Mouse (Mus musculus) intestine, postnatal 0 days (tissue): ENCODE data around the gene Nat8l. TPM values are rescaled to one million over a fixed set of nuclear protein-coding genes. Genes with fewer than 3 reads are reported as not detected.

Source experiments
- ATAC-seq: fragments of 200-750 bp; cut with Nextera tagmentation; 2 replicates; pipeline ENCODE4 v1.8.0; 2017; ENCODE audit warnings: mild to moderate bottlenecking, moderate TSS enrichment, moderate library complexity
- H3K27ac ChIP-seq: fragments of 300-500 bp; sonication (generic); 2 replicates; pipeline ENCODE4 v1.5.1; 2014; ENCODE audit warnings: mild to moderate bottlenecking, low read depth, low read length, moderate library complexity
- H3K27me3 ChIP-seq: fragments of 300-500 bp; sonication (generic); replicated peaks from 2 replicates; pipeline ENCODE4 v1.6.1; 2014; ENCODE audit warnings: low read length, mixed read lengths; ENCODE audit not compliant: control insufficient read depth, insufficient read depth
- H3K36me3 ChIP-seq: fragments of 300-500 bp; sonication (generic); 2 replicates; pipeline ENCODE4 v1.6.1; 2014; ENCODE audit warnings: mild to moderate bottlenecking, moderate library complexity; ENCODE audit not compliant: control insufficient read depth, insufficient read depth
- H3K4me1 ChIP-seq: fragments of 300-500 bp; sonication (generic); replicated peaks from 2 replicates; pipeline ENCODE4 v1.6.1; 2014; ENCODE audit warnings: antibody characterized with exemption, low read length, mixed read lengths; ENCODE audit not compliant: control insufficient read depth, insufficient read depth
- H3K4me2 ChIP-seq: fragments of 300-500 bp; sonication (generic); replicated peaks from 2 replicates; pipeline ENCODE4 v1.6.1; 2014; ENCODE audit warnings: low read depth, mild to moderate bottlenecking, moderate library complexity
- H3K4me3 ChIP-seq: fragments of 300-500 bp; sonication (generic); 2 replicates; pipeline ENCODE4 v1.5.1; 2014; ENCODE audit warnings: low read depth, low read length
- H3K9ac ChIP-seq: fragments of 300-500 bp; sonication (generic); 2 replicates; pipeline ENCODE4 v1.6.1; 2014; ENCODE audit warnings: mild to moderate bottlenecking, low read depth, low read length
- H3K9me3 ChIP-seq: fragments of 300-500 bp; sonication (generic); 2 replicates; pipeline ENCODE4 v1.6.1; 2016; ENCODE audit warnings: mixed run types; ENCODE audit not compliant: control insufficient read depth
- CTCF ChIP-seq: sonication (generic); IDR thresholded peaks from 2 replicates; pipeline ENCODE4 v1.5.1; 2016; ENCODE audit warnings: low read depth, mild to moderate bottlenecking, control low read depth, antibody characterized with exemption, moderate library complexity
- WGBS: fragments of 180-500 bp; shearing (Covaris S2); extraction: QIAGEN DNeasy Blood & Tissue Kit; methylation state at CpG from one replicate; pipeline ENCODE4 v1.1.7; 2014; 5-methylcytosine and 5-hydroxymethylcytosine counted together
- polyA plus RNA-seq: library from polyadenylated mRNA; unstranded; fragments of >200 nt; fragmentation: Nextera tagmentation; extraction: Ambion mirVana; gene quantifications from 2 replicates; pipeline ENCODE4 v1.2.1, GENCODE M21; 2015

Gene Nat8l
- polyA plus RNA-seq, 1 experiment from 2014 or later: 0.10 TPM

DNA sequence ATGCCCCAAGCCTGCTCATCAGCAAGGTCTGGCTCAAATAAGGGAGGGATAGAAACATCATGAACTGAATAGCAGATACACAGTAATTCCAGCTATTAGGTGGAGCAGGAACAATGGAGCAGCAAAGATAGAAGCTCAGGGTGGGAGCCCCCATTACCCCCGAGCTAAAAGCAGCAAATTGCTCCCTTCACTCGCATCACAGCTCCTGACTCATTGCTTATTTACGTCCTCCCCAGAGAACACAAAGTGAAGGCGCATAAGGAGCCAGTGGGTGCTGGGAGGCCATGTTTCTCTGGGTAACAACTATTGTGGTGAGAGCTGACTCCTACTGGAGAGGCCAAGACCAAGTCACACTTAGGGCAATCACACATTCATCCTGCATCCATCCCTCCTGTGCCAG, 34.3 kb downstream of the Nat8l start:
- Histone ChIP-seq H3K9ac (no peak overlapping the region), H3K4me1 (no peaks in the 10 kb centered on the region), H3K4me3 (no peak overlapping the region), H3K27ac (no peak overlapping the region), H3K36me3 (no peaks in the 10 kb centered on the region), H3K9me3 (no peaks in the 10 kb centered on the region), H3K27me3 (no peaks in the 10 kb centered on the region), H3K4me2 (no peak overlapping the region)
- ATAC-seq: no peak
- no peak for TF ChIP-seq CTCF
- 77% methylated on average over 4 of the region's 4 CpGs for WGBS

DNA sequence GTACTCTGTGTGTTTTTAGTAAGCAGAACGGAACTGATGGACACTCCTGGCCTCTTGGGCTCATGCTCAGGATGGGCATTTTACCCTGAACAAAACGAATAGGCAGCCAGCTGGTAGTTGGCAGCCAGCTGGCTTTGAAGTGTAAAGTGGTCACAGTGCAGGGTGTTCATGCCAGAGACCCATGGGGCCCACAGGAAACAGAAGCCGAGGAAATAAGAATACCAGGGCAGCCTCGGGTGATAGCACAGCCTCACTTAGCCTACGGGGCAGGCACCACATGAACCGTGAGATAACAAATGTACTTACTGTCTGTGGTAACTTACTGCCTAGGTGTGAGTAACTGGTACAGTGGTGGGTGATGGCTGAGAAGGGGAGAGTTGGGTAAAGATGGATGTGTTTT, 35.2 kb downstream of the Nat8l start:
- Histone ChIP-seq H3K36me3 (no peaks in the 10 kb centered on the region), H3K9me3 (no peaks in the 10 kb centered on the region), H3K27me3 (no peaks in the 10 kb centered on the region), H3K4me3 (no peak overlapping the region), H3K4me1 (no peaks in the 10 kb centered on the region), H3K9ac (no peak overlapping the region), H3K27ac (no peak overlapping the region), H3K4me2 (no peak overlapping the region)
- WGBS: 69% methylated on average over 6 of the region's 6 CpGs
- ATAC-seq: no peak
- no peak for TF ChIP-seq CTCF

DNA sequence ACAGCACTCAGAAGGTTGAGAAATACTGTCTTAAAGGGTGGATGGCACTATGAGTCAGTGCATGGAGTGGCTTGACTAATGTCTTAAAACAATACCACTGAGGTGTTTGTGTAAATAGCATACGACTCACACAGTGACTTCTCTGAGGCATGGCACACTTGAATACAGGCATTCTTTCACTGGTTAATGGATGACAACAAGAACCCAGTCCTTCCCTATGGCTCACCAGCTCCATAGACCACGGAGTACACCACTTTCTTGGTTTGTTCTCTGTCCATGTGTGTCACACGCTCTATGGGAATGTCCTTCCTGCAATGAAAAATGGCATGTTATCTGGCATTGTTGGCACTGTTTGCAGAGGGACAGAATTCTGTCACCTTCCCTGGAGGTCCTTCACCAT, 36.7 kb downstream of the Nat8l start:
- Histone ChIP-seq H3K9me3 (no peaks in the 10 kb centered on the region), H3K4me3 (no peak overlapping the region), H3K4me2 (no peak overlapping the region), H3K27me3 (no peaks in the 10 kb centered on the region), H3K27ac (no peak overlapping the region), H3K36me3 (no peaks in the 10 kb centered on the region), H3K9ac (no peak overlapping the region), H3K4me1 (no peaks in the 10 kb centered on the region)
- WGBS: 45% methylated on average over 3 of the region's 3 CpGs
- no peak for ATAC-seq
- TF ChIP-seq CTCF: no peak

Other genes with a start within 250 kb of the Nat8l start
- 37.8 and 40.9 TPM in 2 replicates for gene Letm1, start 213.2 kb upstream of the Nat8l start, polyA plus RNA-seq
- 12.1 and 14.1 TPM in 2 replicates for gene Nsd2, start 175.3 kb upstream of the Nat8l start, polyA plus RNA-seq
- gene Nelfa, start 59.6 kb upstream of the Nat8l start, polyA plus RNA-seq: 18.2 and 19.1 TPM in 2 replicates
- gene Gm1673, start 12.6 kb upstream of the Nat8l start, polyA plus RNA-seq: 26.0 and 26.7 TPM in 2 replicates
- 0.41 TPM in 1 of 2 replicates, not detected in the other for gene Poln, start 173.5 kb downstream of the Nat8l start, polyA plus RNA-seq
- 9.6 and 10.1 TPM in 2 replicates for gene Haus3, start 173.5 kb downstream of the Nat8l start, polyA plus RNA-seq
- gene Mxd4, start 191.7 kb downstream of the Nat8l start, polyA plus RNA-seq: 14.1 and 17.7 TPM in 2 replicates